Mouse (Mus musculus): ENCODE results near the gene Snrpd2. TPM values are rescaled to one million over a fixed set of nuclear protein-coding genes. Genes with fewer than 3 reads are reported as not detected.
A peak's percentile ranks its signal among the peaks of the same experiment; 100 is the strongest.

Snrpd2 gene
- polyA plus RNA-seq, 1 experiment from 2014 or later, result 158 TPM

- ATAC-seq (replicated peaks; ENCODE audit: low FRiP score) (no peak), DNase-seq (ENCODE audit: low spot score) (no peak)
- 81% methylated on average over 6 of the region's 6 CpGs for WGBS
- Histone ChIP-seq H3K4me1 (replicated peaks; ENCODE audit: control insufficient read depth, insufficient read depth, low read length) (peaks cover 9% of the 10 kb centered on the region), H3K9me3 (ENCODE audit: control insufficient read depth, low read length) (no peaks in the 10 kb centered on the region), H3K36me3 (ENCODE audit: control insufficient read depth, insufficient read depth, low read length) (peaks cover 2% of the 10 kb centered on the region; the same call in 1 of the 2 replicates), H3K4me3 (ENCODE audit: low read depth, low read length) (no peak overlapping the region), H3K9ac (ENCODE audit: low read depth, low read length) (no peak overlapping the region), H3K27ac (ENCODE audit: low read depth, low read length) (no peak overlapping the region), H3K4me2 (no peak overlapping the region), H3K27me3 (replicated peaks; ENCODE audit: control insufficient read depth, insufficient read depth, low read length) (peaks cover 2% of the 10 kb centered on the region; the same call in 1 of the 2 replicates)
These were observed 35.2 kb downstream of the Snrpd2 start for GRCm38 (mm10) chr7:19184758-19185157.

- Histone ChIP-seq H3K4me1 (replicated peaks; ENCODE audit: control insufficient read depth, insufficient read depth, low read length) (no peaks in the 10 kb centered on the region), H3K27ac (ENCODE audit: low read depth, low read length) (no peak overlapping the region), H3K9me3 (ENCODE audit: control insufficient read depth, low read length) (0 out of 2 replicates have a peak, but pooled peaks cover 4% of the 10 kb centered on the region), H3K4me2 (no peak overlapping the region), H3K9ac (ENCODE audit: low read depth, low read length) (no peak overlapping the region), H3K36me3 (ENCODE audit: control insufficient read depth, insufficient read depth, low read length) (peaks cover 20% of the 10 kb centered on the region), H3K27me3 (replicated peaks; ENCODE audit: control insufficient read depth, insufficient read depth, low read length) (no peaks in the 10 kb centered on the region), H3K4me3 (ENCODE audit: low read depth, low read length) (no peak overlapping the region)
- no peak for ATAC-seq (replicated peaks; ENCODE audit: low FRiP score)
- DNase-seq (ENCODE audit: low spot score), result no peak
- WGBS, result 93% methylated on average over 4 of the region's 4 CpGs
These were observed 45.2 kb downstream of the Snrpd2 start for GRCm38 (mm10) chr7:19194676-19195075.

- ATAC-seq (replicated peaks; ENCODE audit: low FRiP score) (0 out of 2 replicates have a peak, but pooled peaks have one; percentile 16), DNase-seq (ENCODE audit: low spot score) (no peak)
- Histone ChIP-seq H3K36me3 (ENCODE audit: control insufficient read depth, insufficient read depth, low read length) (peaks cover 19% of the 10 kb centered on the region), H3K4me1 (replicated peaks; ENCODE audit: control insufficient read depth, insufficient read depth, low read length) (no peaks in the 10 kb centered on the region), H3K9ac (ENCODE audit: low read depth, low read length) (no peak overlapping the region), H3K4me3 (ENCODE audit: low read depth, low read length) (no peak overlapping the region), H3K27ac (ENCODE audit: low read depth, low read length) (no peak overlapping the region), H3K4me2 (no peak overlapping the region), H3K9me3 (ENCODE audit: control insufficient read depth, low read length) (0 out of 2 replicates have a peak, but pooled peaks cover 4% of the 10 kb centered on the region), H3K27me3 (replicated peaks; ENCODE audit: control insufficient read depth, insufficient read depth, low read length) (no peaks in the 10 kb centered on the region)
- 56% methylated on average over 6 of the region's 6 CpGs for WGBS
These were observed 47.2 kb downstream of the Snrpd2 start for GRCm38 (mm10) chr7:19196676-19197075.

GRCm38 (mm10) chr7:19197985-19198384 lies 48.5 kb downstream of the Snrpd2 start:
- 0 out of 2 replicates have a peak, but pooled peaks cover 4% of the 10 kb centered on the region for H3K9me3 ChIP-seq (ENCODE audit: control insufficient read depth, low read length)
- DNase-seq (ENCODE audit: low spot score) (no peak), ATAC-seq (replicated peaks; ENCODE audit: low FRiP score) (no peak)
- no peak overlapping the region for H3K9ac ChIP-seq (ENCODE audit: low read depth, low read length)
- H3K4me3 ChIP-seq (ENCODE audit: low read depth, low read length), result no peak overlapping the region
- H3K4me2 ChIP-seq, result no peak overlapping the region
- peaks cover 12% of the 10 kb centered on the region for H3K36me3 ChIP-seq (ENCODE audit: control insufficient read depth, insufficient read depth, low read length)
- H3K27ac ChIP-seq (ENCODE audit: low read depth, low read length), result no peak overlapping the region
- peaks cover 5% of the 10 kb centered on the region; the same call in 1 of the 2 replicates for H3K4me1 ChIP-seq (replicated peaks; ENCODE audit: control insufficient read depth, insufficient read depth, low read length)
- WGBS, result 27% methylated on average over 2 of the region's 2 CpGs
- no peaks in the 10 kb centered on the region for H3K27me3 ChIP-seq (replicated peaks; ENCODE audit: control insufficient read depth, insufficient read depth, low read length)

GRCm38 (mm10) chr7:19201660-19202059 lies 52.1 kb downstream of the Snrpd2 start:
- 64% methylated on average over 15 of the region's 15 CpGs for WGBS
- DNase-seq (ENCODE audit: low spot score), result no peak
- Histone ChIP-seq H3K36me3 (ENCODE audit: control insufficient read depth, insufficient read depth, low read length) (peaks cover 5% of the 10 kb centered on the region; the same call in 1 of the 2 replicates), H3K27ac (ENCODE audit: low read depth, low read length) (no peak overlapping the region), H3K9ac (ENCODE audit: low read depth, low read length) (no peak overlapping the region), H3K4me3 (ENCODE audit: low read depth, low read length) (no peak overlapping the region), H3K4me1 (replicated peaks; ENCODE audit: control insufficient read depth, insufficient read depth, low read length) (peaks cover 5% of the 10 kb centered on the region; the same call in 1 of the 2 replicates), H3K4me2 (no peak overlapping the region), H3K9me3 (ENCODE audit: control insufficient read depth, low read length) (no peaks in the 10 kb centered on the region), H3K27me3 (replicated peaks; ENCODE audit: control insufficient read depth, insufficient read depth, low read length) (no peaks in the 10 kb centered on the region)
- peak; percentile 39 for ATAC-seq (replicated peaks; ENCODE audit: low FRiP score)

GRCm38 (mm10) chr7:19202065-19202850 lies 52.7 kb downstream of the Snrpd2 start:
- H3K4me2 ChIP-seq, result no peak overlapping the region
- H3K9me3 ChIP-seq (ENCODE audit: control insufficient read depth, low read length), result no peaks in the 10 kb centered on the region
- no peak overlapping the region for H3K9ac ChIP-seq (ENCODE audit: low read depth, low read length)
- H3K36me3 ChIP-seq (ENCODE audit: control insufficient read depth, insufficient read depth, low read length), result peaks cover 5% of the 10 kb centered on the region; the same call in 1 of the 2 replicates
- H3K27ac ChIP-seq (ENCODE audit: low read depth, low read length), result no peak overlapping the region
- no peaks in the 10 kb centered on the region for H3K27me3 ChIP-seq (replicated peaks; ENCODE audit: control insufficient read depth, insufficient read depth, low read length)
- no peak overlapping the region for H3K4me3 ChIP-seq (ENCODE audit: low read depth, low read length)
- 59% methylated on average over 15 of the region's 15 CpGs for WGBS
- ATAC-seq (replicated peaks; ENCODE audit: low FRiP score) (peak; percentile 47), DNase-seq (ENCODE audit: low spot score) (no peak)
- peaks cover 5% of the 10 kb centered on the region; the same call in 1 of the 2 replicates for H3K4me1 ChIP-seq (replicated peaks; ENCODE audit: control insufficient read depth, insufficient read depth, low read length)

MicroRNAs within 50 kb of the gene (microRNA counts, 519-probe panel; counts per million panel counts)
- microRNA mmu-miR-330, result not detected

Small RNA genes within 50 kb of the gene (microRNA-seq; reads per million reads assigned to microRNA genes)
- 361 reads per million, percentile 62 among the genes with 10 or more reads in this experiment for gene Mir330 (ENCODE audit: borderline number of aligned reads)

Other genes starting within 250 kb of the Snrpd2 start
- 20.8 and 21.1 TPM in 2 replicates for gene Ccdc61, start 239.3 kb upstream of the Snrpd2 start, polyA plus RNA-seq (2014; fragmentation: Nextera tagmentation; extraction: Ambion mirVana)
- 0.22 and 0.41 TPM in 2 replicates for gene Nova2, start 223.8 kb upstream of the Snrpd2 start, polyA plus RNA-seq (2014; fragmentation: Nextera tagmentation; extraction: Ambion mirVana)
- not detected in 2 replicates for gene Nanos2, start 162.3 kb upstream of the Snrpd2 start, polyA plus RNA-seq (2014; fragmentation: Nextera tagmentation; extraction: Ambion mirVana)
- 1.5 and 2.2 TPM in 2 replicates for gene Mypop, start 158.5 kb upstream of the Snrpd2 start, polyA plus RNA-seq (2014; fragmentation: Nextera tagmentation; extraction: Ambion mirVana)
- gene Irf2bp1, start 145.7 kb upstream of the Snrpd2 start, polyA plus RNA-seq (2014; fragmentation: Nextera tagmentation; extraction: Ambion mirVana), result 23.3 and 24.9 TPM in 2 replicates
- 29.7 and 32.0 TPM in 2 replicates for gene Foxa3, start 126.2 kb upstream of the Snrpd2 start, polyA plus RNA-seq (2014; fragmentation: Nextera tagmentation; extraction: Ambion mirVana)
- gene Sympk, start 125.3 kb upstream of the Snrpd2 start, polyA plus RNA-seq (2014; fragmentation: Nextera tagmentation; extraction: Ambion mirVana), result 26.3 and 28.4 TPM in 2 replicates
- gene Rsph6a, start 95.0 kb upstream of the Snrpd2 start, polyA plus RNA-seq (2014; fragmentation: Nextera tagmentation; extraction: Ambion mirVana), result not detected in 2 replicates
- 10.2 and 12.8 TPM in 2 replicates for gene Dmwd, start 73.5 kb upstream of the Snrpd2 start, polyA plus RNA-seq (2014; fragmentation: Nextera tagmentation; extraction: Ambion mirVana)
- 12.4 and 13.9 TPM in 2 replicates for gene Dmpk, start 65.9 kb upstream of the Snrpd2 start, polyA plus RNA-seq (2014; fragmentation: Nextera tagmentation; extraction: Ambion mirVana)
- gene Six5, start 55.1 kb upstream of the Snrpd2 start, polyA plus RNA-seq (2014; fragmentation: Nextera tagmentation; extraction: Ambion mirVana), result 3.7 and 4.3 TPM in 2 replicates
- 1.2 and 1.9 TPM in 2 replicates for gene Gm4969, start 31.4 kb upstream of the Snrpd2 start, polyA plus RNA-seq (2014; fragmentation: Nextera tagmentation; extraction: Ambion mirVana)
- gene Fbxo46, start 29.9 kb upstream of the Snrpd2 start, polyA plus RNA-seq (2014; fragmentation: Nextera tagmentation; extraction: Ambion mirVana), result 9.9 TPM in 2 replicates
- gene Qpctl, start 431 bp upstream of the Snrpd2 start, polyA plus RNA-seq (2014; fragmentation: Nextera tagmentation; extraction: Ambion mirVana), result 7.5 and 9.5 TPM in 2 replicates
- 0.69 and 0.73 TPM in 2 replicates for gene Gipr, start 16.4 kb downstream of the Snrpd2 start, polyA plus RNA-seq (2014; fragmentation: Nextera tagmentation; extraction: Ambion mirVana)
- 2.7 and 3.8 TPM in 2 replicates for gene Eml2, start 26.7 kb downstream of the Snrpd2 start, polyA plus RNA-seq (2014; fragmentation: Nextera tagmentation; extraction: Ambion mirVana)
- 1.4 and 1.9 TPM in 2 replicates for gene Gpr4, start 62.8 kb downstream of the Snrpd2 start, polyA plus RNA-seq (2014; fragmentation: Nextera tagmentation; extraction: Ambion mirVana)
- 31.6 and 33.9 TPM in 2 replicates for gene Opa3, start 78.6 kb downstream of the Snrpd2 start, polyA plus RNA-seq (2014; fragmentation: Nextera tagmentation; extraction: Ambion mirVana)
- gene Vasp, start 122.1 kb downstream of the Snrpd2 start, polyA plus RNA-seq (2014; fragmentation: Nextera tagmentation; extraction: Ambion mirVana), result 85.9 and 87.5 TPM in 2 replicates
- not detected in 2 replicates for gene Ppm1n, start 130.3 kb downstream of the Snrpd2 start, polyA plus RNA-seq (2014; fragmentation: Nextera tagmentation; extraction: Ambion mirVana)
- 8.2 and 11.1 TPM in 2 replicates for gene Rtn2, start 132.9 kb downstream of the Snrpd2 start, polyA plus RNA-seq (2014; fragmentation: Nextera tagmentation; extraction: Ambion mirVana)
- gene Fosb, start 160.3 kb downstream of the Snrpd2 start, polyA plus RNA-seq (2014; fragmentation: Nextera tagmentation; extraction: Ambion mirVana), result 0.07 TPM in 1 of 2 replicates, not detected in the other
- 46.4 and 46.8 TPM in 2 replicates for gene Ercc1, start 195.1 kb downstream of the Snrpd2 start, polyA plus RNA-seq (2014; fragmentation: Nextera tagmentation; extraction: Ambion mirVana)
- 28.7 and 30.2 TPM in 2 replicates for gene Cd3eap, start 209.8 kb downstream of the Snrpd2 start, polyA plus RNA-seq (2014; fragmentation: Nextera tagmentation; extraction: Ambion mirVana)
- 3.9 and 4.2 TPM in 2 replicates for gene Ppp1r13l, start 210.0 kb downstream of the Snrpd2 start, polyA plus RNA-seq (2014; fragmentation: Nextera tagmentation; extraction: Ambion mirVana)
- 14.0 and 15.6 TPM in 2 replicates for gene Ercc2, start 232.3 kb downstream of the Snrpd2 start, polyA plus RNA-seq (2014; fragmentation: Nextera tagmentation; extraction: Ambion mirVana)

Data from liver, embryonic 11.5 days (tissue).